Mouse (Mus musculus) gastrocnemius, adult 18-20 months (tissue): ENCODE data around the gene Hmgb1. TPM values are rescaled to one million over a fixed set of nuclear protein-coding genes. Genes with fewer than 3 reads are reported as not detected.
"Not testable (repeated sequence)": the region's sequence is repeated elsewhere in the genome, so short reads cannot be mapped to it uniquely, and the experiment has no call there.

Source experiments
- DNase-seq: peaks from one replicate; pipeline ENCODE4 v3.0.0; 2021; ENCODE audit warnings: low spot score
- total RNA-seq, 2 experiments: library from RNA; stranded (reverse); gene quantifications; 2 replicates each; pipeline ENCODE4 v1.2.3; 2021

Gene Hmgb1
- total RNA-seq, 2 experiments from 2014 or later: 100 to 119 TPM

- DNase-seq: no peak
These were observed 33.4 kb downstream of the Hmgb1 start for GRCm38 (mm10) chr5:149150882-149151281.

GRCm38 (mm10) chr5:149147386-149148000, 36.8 kb downstream of the Hmgb1 start:
- no peak for DNase-seq

GRCm38 (mm10) chr5:149146691-149147090, 37.6 kb downstream of the Hmgb1 start:
- no peak for DNase-seq

- no peak for DNase-seq
These were observed 40.4 kb downstream of the Hmgb1 start for GRCm38 (mm10) chr5:149143766-149144375.

GRCm38 (mm10) chr5:149141155-149141554, 43.1 kb downstream of the Hmgb1 start:
- DNase-seq: not testable (repeated sequence)

GRCm38 (mm10) chr5:149140336-149140735, 44.0 kb downstream of the Hmgb1 start:
- DNase-seq: no peak

GRCm38 (mm10) chr5:149138087-149138486, 46.2 kb downstream of the Hmgb1 start:
- DNase-seq: not testable (repeated sequence)

GRCm38 (mm10) chr5:149137447-149137846, 46.8 kb downstream of the Hmgb1 start:
- no peak for DNase-seq

GRCm38 (mm10) chr5:149136933-149137365, 47.3 kb downstream of the Hmgb1 start:
- no peak for DNase-seq

GRCm38 (mm10) chr5:149135455-149136354, 48.6 kb downstream of the Hmgb1 start:
- no peak for DNase-seq

- no peak for DNase-seq
These were observed 49.4 kb downstream of the Hmgb1 start for GRCm38 (mm10) chr5:149134751-149135454.

- DNase-seq: no peak
These were observed 55.8 kb downstream of the Hmgb1 start for GRCm38 (mm10) chr5:149128473-149128872.

GRCm38 (mm10) chr5:149123795-149124194, 60.5 kb downstream of the Hmgb1 start:
- no peak for DNase-seq

GRCm38 (mm10) chr5:149119341-149119881, 64.9 kb downstream of the Hmgb1 start:
- no peak for DNase-seq

GRCm38 (mm10) chr5:149117815-149118547, 66.3 kb downstream of the Hmgb1 start:
- no peak for DNase-seq

- DNase-seq: no peak
These were observed 69.7 kb downstream of the Hmgb1 start for GRCm38 (mm10) chr5:149114587-149114986.

- DNase-seq: no peak
These were observed 70.3 kb downstream of the Hmgb1 start for GRCm38 (mm10) chr5:149114034-149114433.

GRCm38 (mm10) chr5:149113439-149113838, 70.8 kb downstream of the Hmgb1 start:
- no peak for DNase-seq

- no peak for DNase-seq
These were observed 71.7 kb downstream of the Hmgb1 start for GRCm38 (mm10) chr5:149112559-149112958.

GRCm38 (mm10) chr5:149109220-149109619, 75.1 kb downstream of the Hmgb1 start:
- DNase-seq: no peak

- DNase-seq: no peak
These were observed 76.1 kb downstream of the Hmgb1 start for GRCm38 (mm10) chr5:149108178-149108577.
